ENCODE assay signal across 20 mouse cellular contexts in the genomic region with DNA sequence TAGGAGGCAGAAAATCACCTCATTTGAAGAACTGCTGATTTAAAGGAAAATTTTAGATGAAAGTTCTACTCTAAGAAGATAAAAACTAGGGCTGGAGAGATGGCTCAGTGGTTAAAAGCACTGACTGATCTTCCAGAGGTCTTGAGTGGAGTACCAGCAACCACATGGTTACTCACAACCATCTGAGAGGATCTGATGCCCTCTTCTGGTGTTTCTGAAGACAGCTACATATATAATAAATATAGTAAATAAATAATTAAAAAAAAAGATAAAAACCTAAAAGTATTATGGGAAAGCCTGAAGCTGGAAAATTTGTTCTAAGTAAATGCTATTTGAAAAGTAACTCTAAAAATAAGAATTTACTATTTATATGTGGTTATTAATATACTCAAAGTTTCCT. TPM values are rescaled to one million over a fixed set of nuclear protein-coding genes. Genes with fewer than 3 reads are reported as not detected.
DNase-seq lines count a peak whose midpoint lies in the region; ATAC-seq and TF ChIP-seq lines count a peak whose summit lies in the region.
"Had no signal": no experiment of that assay in that cellular context is flagged by ENCODE, and none has a peak within 500 bp of the region (broad histone marks: within the 10 kb centered on the region; RNA-seq: fewer than 3 reads in every experiment).

No protein-coding gene starts in this region.

- peaks cover 11% of the 10 kb centered on the region for H3K4me1 ChIP-seq in liver, adult 2 months (ENCODE audit: control insufficient read depth, insufficient read depth, low read length)
- no peaks in the 10 kb centered on the region for H3K4me1 ChIP-seq in liver, embryonic 11.5 days (replicated peaks; ENCODE audit: control insufficient read depth, insufficient read depth, low read length)
- no peaks in the 10 kb centered on the region for H3K4me1 ChIP-seq in midbrain, postnatal 0 days (ENCODE audit: insufficient read depth, low read length)
- H3K4me1 ChIP-seq in midbrain, embryonic 14.5 days (ENCODE audit: control insufficient read depth, insufficient read depth, low read length): no peaks in the 10 kb centered on the region
- peaks cover 0 to 3% of the 10 kb centered on the region in 2 experiments; a peak in 2 of 4 replicates for H3K4me1 ChIP-seq in MEL (ENCODE audit: control insufficient read depth in 1 of 2, insufficient read depth in 2 of 2, low read length in 2 of 2)
- H3K4me1 ChIP-seq: embryonic facial prominence, embryonic 12.5 days; forebrain, embryonic 15.5 days had no signal

- ATAC-seq in liver, embryonic 11.5 days (replicated peaks; ENCODE audit: low FRiP score): no peak
- no peak for ATAC-seq in midbrain, postnatal 0 days (ENCODE audit: low FRiP score)
- no peak for ATAC-seq in midbrain, embryonic 14.5 days (ENCODE audit: low FRiP score, low TSS enrichment)
- ATAC-seq: CD4-positive, CD25-positive, alpha-beta regulatory T cell, adult 4 months; forebrain, embryonic 15.5 days had no signal

- no peaks in the 10 kb centered on the region for H3K27me3 ChIP-seq in liver, adult 2 months (ENCODE audit: control insufficient read depth, insufficient read depth, low read length)
- H3K27me3 ChIP-seq in liver, embryonic 11.5 days (replicated peaks; ENCODE audit: control insufficient read depth, insufficient read depth, low read length): no peaks in the 10 kb centered on the region
- H3K27me3 ChIP-seq in midbrain, postnatal 0 days (ENCODE audit: insufficient read depth, low read length): no peaks in the 10 kb centered on the region
- H3K27me3 ChIP-seq in midbrain, embryonic 14.5 days (ENCODE audit: control insufficient read depth, insufficient read depth, low read length): no peaks in the 10 kb centered on the region
- H3K27me3 ChIP-seq in MEL (ENCODE audit: control insufficient read depth in 1 of 2, insufficient read depth in 2 of 2, low read length in 2 of 2): no peaks in the 10 kb centered on the region
- H3K27me3 ChIP-seq: embryonic facial prominence, embryonic 12.5 days; forebrain, embryonic 15.5 days; heart, embryonic 15.5 days had no signal

- TF ChIP-seq CTCF in liver, adult 2 months (IDR thresholded peaks at IDR 0.05; ENCODE audit: low read depth, low read length): no peak
- TF ChIP-seq CTCF in midbrain, postnatal 0 days (IDR thresholded peaks at IDR 0.05): 0 out of 2 replicates have a peak, but pooled peaks have one; percentile 10
- TF ChIP-seq CTCF in MEL (IDR thresholded peaks at IDR 0.05 in 2 of 3, conservative IDR thresholded peaks at IDR 0.05 in 1 of 3; ENCODE audit: control insufficient read depth in 1 of 3, insufficient read depth in 1 of 3, low read depth in 2 of 3, low read length in 3 of 3, poor library complexity in 1 of 3, severe bottlenecking in 1 of 3): peak in 1 of 3 experiments; percentile 25; a peak in 1 of 6 replicates

- TF ChIP-seq POLR2A in liver, adult 2 months (IDR thresholded peaks at IDR 0.05; ENCODE audit: extremely low read depth, insufficient read depth, low read length): no peak
- TF ChIP-seq POLR2A in MEL (IDR thresholded peaks at IDR 0.05; ENCODE audit: control insufficient read depth in 1 of 2, insufficient read depth in 1 of 2, low read depth in 1 of 2, low read length in 2 of 2, poor library complexity in 1 of 2): no peak

- no peak overlapping the region for H3K4me2 ChIP-seq in liver, embryonic 11.5 days
- H3K4me2 ChIP-seq in midbrain, postnatal 0 days (ENCODE audit: low read depth, low read length, poor library complexity, severe bottlenecking): no peak overlapping the region
- no peak overlapping the region for H3K4me2 ChIP-seq in midbrain, embryonic 14.5 days (ENCODE audit: low read length)
- H3K4me2 ChIP-seq: embryonic facial prominence, embryonic 12.5 days; forebrain, embryonic 15.5 days; heart, embryonic 11.5 days; heart, embryonic 15.5 days; hindbrain, embryonic 14.5 days had no signal

- H3K27ac ChIP-seq in liver, adult 2 months (replicated peaks; ENCODE audit: insufficient read depth, low read depth, low read length): peak overlapping the region; percentile 42; the same call in 1 of the 2 replicates
- H3K27ac ChIP-seq in liver, embryonic 11.5 days (ENCODE audit: low read depth, low read length): no peak overlapping the region
- H3K27ac ChIP-seq in midbrain, postnatal 0 days (ENCODE audit: low read depth, low read length): no peak overlapping the region
- H3K27ac ChIP-seq in midbrain, embryonic 14.5 days (replicated peaks; ENCODE audit: low read depth, low read length): no peak overlapping the region
- no peak overlapping the region for H3K27ac ChIP-seq in MEL (ENCODE audit: control insufficient read depth, low read depth, low read length)
- H3K27ac ChIP-seq: embryonic facial prominence, embryonic 12.5 days; forebrain, embryonic 15.5 days; heart, embryonic 15.5 days; hindbrain, embryonic 14.5 days had no signal

- no peaks in the 10 kb centered on the region for H3K36me3 ChIP-seq in liver, adult 2 months (ENCODE audit: control insufficient read depth, insufficient read depth, low read length)
- H3K36me3 ChIP-seq in liver, embryonic 11.5 days (ENCODE audit: control insufficient read depth, insufficient read depth, low read length): no peaks in the 10 kb centered on the region
- no peaks in the 10 kb centered on the region for H3K36me3 ChIP-seq in midbrain, postnatal 0 days (ENCODE audit: insufficient read depth, low read length)
- H3K36me3 ChIP-seq in midbrain, embryonic 14.5 days (ENCODE audit: control insufficient read depth, insufficient read depth, low read length): no peaks in the 10 kb centered on the region
- H3K36me3 ChIP-seq in MEL (ENCODE audit: control insufficient read depth in 1 of 2, insufficient read depth in 2 of 2, low read length in 2 of 2): peaks cover 0 to under 1% of the 10 kb centered on the region in 2 experiments; a peak in 1 of 4 replicates
- H3K36me3 ChIP-seq: embryonic facial prominence, embryonic 12.5 days; forebrain, embryonic 15.5 days; heart, embryonic 15.5 days had no signal

- H3K9ac ChIP-seq in liver, adult 2 months (ENCODE audit: low read depth, low read length): no peak overlapping the region
- H3K9ac ChIP-seq in liver, embryonic 11.5 days (ENCODE audit: low read depth, low read length): no peak overlapping the region
- no peak overlapping the region for H3K9ac ChIP-seq in midbrain, postnatal 0 days (replicated peaks; ENCODE audit: low read length, poor library complexity, severe bottlenecking)
- H3K9ac ChIP-seq in midbrain, embryonic 14.5 days (replicated peaks; ENCODE audit: low read length): no peak overlapping the region
- H3K9ac ChIP-seq in MEL (ENCODE audit: control insufficient read depth, low read depth, low read length, poor library complexity, severe bottlenecking): no peak overlapping the region
- H3K9ac ChIP-seq: embryonic facial prominence, embryonic 12.5 days; forebrain, embryonic 15.5 days; heart, embryonic 15.5 days; hindbrain, embryonic 14.5 days had no signal

- H3K79me2 ChIP-seq in liver, adult 2 months (ENCODE audit: control insufficient read depth, insufficient read depth, low read length): no peaks in the 10 kb centered on the region
- H3K79me2 ChIP-seq in MEL (ENCODE audit: control insufficient read depth, insufficient read depth, low read length, poor library complexity): no peaks in the 10 kb centered on the region

- no peak overlapping the region for H3K4me3 ChIP-seq in liver, adult 2 months (ENCODE audit: insufficient read depth, low read depth, low read length)
- H3K4me3 ChIP-seq in liver, embryonic 11.5 days (ENCODE audit: low read depth, low read length): no peak overlapping the region
- no peak overlapping the region for H3K4me3 ChIP-seq in midbrain, postnatal 0 days (ENCODE audit: low read depth, low read length)
- no peak overlapping the region for H3K4me3 ChIP-seq in midbrain, embryonic 14.5 days (replicated peaks; ENCODE audit: low read depth, low read length)
- no peak overlapping the region for H3K4me3 ChIP-seq in MEL (ENCODE audit: control insufficient read depth in 1 of 2, insufficient read depth in 1 of 2, low read depth in 2 of 2, low read length in 2 of 2)
- H3K4me3 ChIP-seq: embryonic facial prominence, embryonic 12.5 days; forebrain, embryonic 15.5 days; heart, embryonic 15.5 days had no signal

- no peaks in the 10 kb centered on the region for H3K9me3 ChIP-seq in liver, embryonic 11.5 days (ENCODE audit: control insufficient read depth, low read length)
- no peaks in the 10 kb centered on the region for H3K9me3 ChIP-seq in midbrain, postnatal 0 days (ENCODE audit: low read length)
- no peaks in the 10 kb centered on the region for H3K9me3 ChIP-seq in midbrain, embryonic 14.5 days (ENCODE audit: control insufficient read depth, low read length)
- no peaks in the 10 kb centered on the region for H3K9me3 ChIP-seq in MEL (replicated peaks; ENCODE audit: insufficient read depth, low read length)
- H3K9me3 ChIP-seq: embryonic facial prominence, embryonic 12.5 days; forebrain, embryonic 15.5 days; heart, embryonic 15.5 days had no signal

- TF ChIP-seq EP300 in MEL (IDR thresholded peaks at IDR 0.05; ENCODE audit: low read depth in 1 of 2, low read length in 2 of 2): no peak

- peak; percentile 36 for TF ChIP-seq RAD21 in MEL (IDR thresholded peaks at IDR 0.05; ENCODE audit: low read depth, low read length)

- no peak for DNase-seq in liver, adult 2 months (ENCODE audit: extremely low read depth, low read depth, low spot score)
- no peak for DNase-seq in liver, embryonic 11.5 days (ENCODE audit: low spot score)
- no peak for DNase-seq in midbrain, postnatal 0 days (ENCODE audit: low spot score)
- no peak for DNase-seq in midbrain, embryonic 14.5 days
- peak; percentile 39 for DNase-seq in MEL (ENCODE audit: low read depth, low spot score)
- no peak for DNase-seq in embryo, embryonic 11 days
- DNase-seq in right cerebral cortex, adult 2 months (ENCODE audit: low spot score in 2 of 2): no peak
- DNase-seq: adrenal gland, adult 8-10 months; adrenal gland, postnatal 36 days; B cell, adult 2 months; cerebellum, adult 2 months; cerebellum, postnatal 14 days; gastrocnemius, postnatal 36 days; heart, postnatal 14 days had no signal

RNA-seq across cellular contexts. Expression of a gene that starts 17.1 kb away (rescaled TPM):
- total RNA-seq in liver, adult 2 months (2014; rRNA removed): 54.6 and 57.9 TPM in 2 replicates
- 32.7 and 38.7 TPM in 2 replicates for polyA plus RNA-seq in liver, adult 2 months (2012; rRNA removed)
- polyA plus RNA-seq in liver, embryonic 11.5 days (2014; fragmentation: Nextera tagmentation; extraction: Ambion mirVana): 53.8 and 62.2 TPM in 2 replicates
- 58.0 and 60.3 TPM in 2 replicates for total RNA-seq in midbrain, postnatal 0 days (2014; rRNA removed)
- 54.1 and 54.6 TPM in 2 replicates for polyA plus RNA-seq in midbrain, postnatal 0 days (2015; fragmentation: Nextera tagmentation; extraction: Ambion mirVana)
- 63.6 and 82.7 TPM in 2 replicates for polyA plus RNA-seq in midbrain, embryonic 14.5 days (2014; fragmentation: Nextera tagmentation; extraction: Ambion mirVana)
- total RNA-seq in MEL (2012; rRNA removed): 49.4 and 50.0 TPM in 2 replicates
- 10 to 100 TPM in 1 of 2 experiments, not detected in 1; 62.8 TPM for polyA plus RNA-seq in MEL (2012; ENCODE audit: insufficient read depth in 1 of 2, insufficient read length in 2 of 2, low read depth in 1 of 2, low replicate concordance in 2 of 2, missing spikeins in 1 of 2)

RNA-seq across cellular contexts. Expression of a gene that starts 27.6 kb away (rescaled TPM):
- total RNA-seq in liver, adult 2 months (2014; rRNA removed): 14.4 and 17.4 TPM in 2 replicates
- 4.1 and 4.6 TPM in 2 replicates for polyA plus RNA-seq in liver, adult 2 months (2012; rRNA removed)
- polyA plus RNA-seq in liver, embryonic 11.5 days (2014; fragmentation: Nextera tagmentation; extraction: Ambion mirVana): 16.0 TPM in 2 replicates
- 10.9 and 16.3 TPM in 2 replicates for total RNA-seq in midbrain, postnatal 0 days (2014; rRNA removed)
- polyA plus RNA-seq in midbrain, postnatal 0 days (2015; fragmentation: Nextera tagmentation; extraction: Ambion mirVana): 5.9 and 7.5 TPM in 2 replicates
- 13.4 and 13.7 TPM in 2 replicates for polyA plus RNA-seq in midbrain, embryonic 14.5 days (2014; fragmentation: Nextera tagmentation; extraction: Ambion mirVana)
- 14.0 TPM in 2 replicates for total RNA-seq in MEL (2012; rRNA removed)
- 10 to 100 TPM in 1 of 2 experiments, not detected in 1; 12.2 TPM for polyA plus RNA-seq in MEL (2012; ENCODE audit: insufficient read depth in 1 of 2, insufficient read length in 2 of 2, low read depth in 1 of 2, low replicate concordance in 2 of 2, missing spikeins in 1 of 2)
